Mouse (Mus musculus): ENCODE data around the gene Ntrk3. TPM values are rescaled to one million over a fixed set of nuclear protein-coding genes. Genes with fewer than 3 reads are reported as not detected.

Gene Ntrk3
- polyA plus RNA-seq, 1 experiment from 2014 or later, result 0.52 TPM

- Histone ChIP-seq H3K9ac (ENCODE audit: low read depth, low read length) (no peak overlapping the region), H3K4me3 (ENCODE audit: low read depth, low read length) (no peak overlapping the region), H3K27ac (ENCODE audit: low read length) (no peak overlapping the region), H3K36me3 (ENCODE audit: control insufficient read depth, insufficient read depth) (no peaks in the 10 kb centered on the region), H3K27me3 (ENCODE audit: control insufficient read depth, insufficient read depth, low read depth, low read length) (no peaks in the 10 kb centered on the region), H3K4me2 (ENCODE audit: low read depth, low read length) (no peak overlapping the region), H3K9me3 (replicated peaks; ENCODE audit: control insufficient read depth, low read length) (no peaks in the 10 kb centered on the region), H3K4me1 (ENCODE audit: control insufficient read depth, low read depth, low read length) (no peaks in the 10 kb centered on the region)
- no peak for ATAC-seq (ENCODE audit: low read depth)
- WGBS (ENCODE audit: insufficient replicate concordance), result 44% methylated on average over 5 of the region's 5 CpGs
Measured at GRCm38 (mm10) chr7:78409970-78410369, 327.8 kb downstream of the Ntrk3 start.

- no peaks in the 10 kb centered on the region for H3K4me1 ChIP-seq (ENCODE audit: control insufficient read depth, low read depth, low read length)
- no peak for ATAC-seq (ENCODE audit: low read depth)
- no peaks in the 10 kb centered on the region for H3K36me3 ChIP-seq (ENCODE audit: control insufficient read depth, insufficient read depth)
- H3K4me2 ChIP-seq (ENCODE audit: low read depth, low read length), result no peak overlapping the region
- no peak overlapping the region for H3K9ac ChIP-seq (ENCODE audit: low read depth, low read length)
- no peaks in the 10 kb centered on the region for H3K9me3 ChIP-seq (replicated peaks; ENCODE audit: control insufficient read depth, low read length)
- H3K4me3 ChIP-seq (ENCODE audit: low read depth, low read length), result no peak overlapping the region
- H3K27me3 ChIP-seq (ENCODE audit: control insufficient read depth, insufficient read depth, low read depth, low read length), result no peaks in the 10 kb centered on the region
- H3K27ac ChIP-seq (ENCODE audit: low read length), result no peak overlapping the region
- WGBS (ENCODE audit: insufficient replicate concordance), result 72% methylated on average over 5 of the region's 5 CpGs
Measured at GRCm38 (mm10) chr7:78406641-78407291, 331.0 kb downstream of the Ntrk3 start.

- H3K4me2 ChIP-seq (ENCODE audit: low read depth, low read length), result no peak overlapping the region
- 68% methylated on average over 6 of the region's 6 CpGs for WGBS (ENCODE audit: insufficient replicate concordance)
- no peak overlapping the region for H3K27ac ChIP-seq (ENCODE audit: low read length)
- no peak overlapping the region for H3K4me3 ChIP-seq (ENCODE audit: low read depth, low read length)
- H3K36me3 ChIP-seq (ENCODE audit: control insufficient read depth, insufficient read depth), result no peaks in the 10 kb centered on the region
- H3K4me1 ChIP-seq (ENCODE audit: control insufficient read depth, low read depth, low read length), result no peaks in the 10 kb centered on the region
- H3K9ac ChIP-seq (ENCODE audit: low read depth, low read length), result no peak overlapping the region
- ATAC-seq (ENCODE audit: low read depth), result no peak
- no peaks in the 10 kb centered on the region for H3K9me3 ChIP-seq (replicated peaks; ENCODE audit: control insufficient read depth, low read length)
- H3K27me3 ChIP-seq (ENCODE audit: control insufficient read depth, insufficient read depth, low read depth, low read length), result no peaks in the 10 kb centered on the region
Measured at GRCm38 (mm10) chr7:78404481-78404880, 333.3 kb downstream of the Ntrk3 start.

GRCm38 (mm10) chr7:78402495-78402894 is 335.3 kb downstream of the Ntrk3 start:
- ATAC-seq (ENCODE audit: low read depth), result no peak
- Histone ChIP-seq H3K9me3 (replicated peaks; ENCODE audit: control insufficient read depth, low read length) (no peaks in the 10 kb centered on the region), H3K4me1 (ENCODE audit: control insufficient read depth, low read depth, low read length) (no peaks in the 10 kb centered on the region), H3K27me3 (ENCODE audit: control insufficient read depth, insufficient read depth, low read depth, low read length) (no peaks in the 10 kb centered on the region), H3K4me2 (ENCODE audit: low read depth, low read length) (no peak overlapping the region), H3K4me3 (ENCODE audit: low read depth, low read length) (no peak overlapping the region), H3K27ac (ENCODE audit: low read length) (no peak overlapping the region), H3K9ac (ENCODE audit: low read depth, low read length) (no peak overlapping the region), H3K36me3 (ENCODE audit: control insufficient read depth, insufficient read depth) (no peaks in the 10 kb centered on the region)
- 33% methylated on average over 3 of the region's 3 CpGs for WGBS (ENCODE audit: insufficient replicate concordance)

- H3K4me1 ChIP-seq (ENCODE audit: control insufficient read depth, low read depth, low read length), result no peaks in the 10 kb centered on the region
- H3K36me3 ChIP-seq (ENCODE audit: control insufficient read depth, insufficient read depth), result no peaks in the 10 kb centered on the region
- 59% methylated on average over 4 of the region's 4 CpGs for WGBS (ENCODE audit: insufficient replicate concordance)
- H3K27ac ChIP-seq (ENCODE audit: low read length), result no peak overlapping the region
- H3K4me2 ChIP-seq (ENCODE audit: low read depth, low read length), result no peak overlapping the region
- no peaks in the 10 kb centered on the region for H3K9me3 ChIP-seq (replicated peaks; ENCODE audit: control insufficient read depth, low read length)
- no peak overlapping the region for H3K4me3 ChIP-seq (ENCODE audit: low read depth, low read length)
- no peaks in the 10 kb centered on the region for H3K27me3 ChIP-seq (ENCODE audit: control insufficient read depth, insufficient read depth, low read depth, low read length)
- H3K9ac ChIP-seq (ENCODE audit: low read depth, low read length), result no peak overlapping the region
- no peak for ATAC-seq (ENCODE audit: low read depth)
Measured at GRCm38 (mm10) chr7:78400219-78400618, 337.6 kb downstream of the Ntrk3 start.

GRCm38 (mm10) chr7:78398377-78398776 is 339.4 kb downstream of the Ntrk3 start:
- no peak overlapping the region for H3K4me3 ChIP-seq (ENCODE audit: low read depth, low read length)
- H3K9me3 ChIP-seq (replicated peaks; ENCODE audit: control insufficient read depth, low read length), result no peaks in the 10 kb centered on the region
- H3K4me2 ChIP-seq (ENCODE audit: low read depth, low read length), result no peak overlapping the region
- H3K4me1 ChIP-seq (ENCODE audit: control insufficient read depth, low read depth, low read length), result no peaks in the 10 kb centered on the region
- no peak overlapping the region for H3K27ac ChIP-seq (ENCODE audit: low read length)
- H3K36me3 ChIP-seq (ENCODE audit: control insufficient read depth, insufficient read depth), result no peaks in the 10 kb centered on the region
- no peak overlapping the region for H3K9ac ChIP-seq (ENCODE audit: low read depth, low read length)
- ATAC-seq (ENCODE audit: low read depth), result no peak
- no peaks in the 10 kb centered on the region for H3K27me3 ChIP-seq (ENCODE audit: control insufficient read depth, insufficient read depth, low read depth, low read length)

GRCm38 (mm10) chr7:78397215-78397614 is 340.6 kb downstream of the Ntrk3 start:
- Histone ChIP-seq H3K4me1 (ENCODE audit: control insufficient read depth, low read depth, low read length) (no peaks in the 10 kb centered on the region), H3K4me3 (ENCODE audit: low read depth, low read length) (no peak overlapping the region), H3K27me3 (ENCODE audit: control insufficient read depth, insufficient read depth, low read depth, low read length) (no peaks in the 10 kb centered on the region), H3K9ac (ENCODE audit: low read depth, low read length) (no peak overlapping the region), H3K36me3 (ENCODE audit: control insufficient read depth, insufficient read depth) (no peaks in the 10 kb centered on the region), H3K27ac (ENCODE audit: low read length) (no peak overlapping the region), H3K9me3 (replicated peaks; ENCODE audit: control insufficient read depth, low read length) (no peaks in the 10 kb centered on the region), H3K4me2 (ENCODE audit: low read depth, low read length) (no peak overlapping the region)
- ATAC-seq (ENCODE audit: low read depth), result no peak
- 56% methylated on average over 4 of the region's 4 CpGs for WGBS (ENCODE audit: insufficient replicate concordance)

GRCm38 (mm10) chr7:78390019-78390418 is 347.8 kb downstream of the Ntrk3 start:
- Histone ChIP-seq H3K4me2 (ENCODE audit: low read depth, low read length) (no peak overlapping the region), H3K27me3 (ENCODE audit: control insufficient read depth, insufficient read depth, low read depth, low read length) (no peaks in the 10 kb centered on the region), H3K36me3 (ENCODE audit: control insufficient read depth, insufficient read depth) (no peaks in the 10 kb centered on the region), H3K4me3 (ENCODE audit: low read depth, low read length) (no peak overlapping the region), H3K27ac (ENCODE audit: low read length) (no peak overlapping the region), H3K4me1 (ENCODE audit: control insufficient read depth, low read depth, low read length) (no peaks in the 10 kb centered on the region), H3K9ac (ENCODE audit: low read depth, low read length) (no peak overlapping the region), H3K9me3 (replicated peaks; ENCODE audit: control insufficient read depth, low read length) (no peaks in the 10 kb centered on the region; the same call in 1 of the 2 replicates)
- ATAC-seq (ENCODE audit: low read depth), result no peak
- WGBS (ENCODE audit: insufficient replicate concordance), result 72% methylated on average over 3 of the region's 3 CpGs

GRCm38 (mm10) chr7:78388101-78388500 is 349.7 kb downstream of the Ntrk3 start:
- no peak overlapping the region for H3K9ac ChIP-seq (ENCODE audit: low read depth, low read length)
- no peaks in the 10 kb centered on the region for H3K27me3 ChIP-seq (ENCODE audit: control insufficient read depth, insufficient read depth, low read depth, low read length)
- ATAC-seq (ENCODE audit: low read depth), result no peak
- H3K4me1 ChIP-seq (ENCODE audit: control insufficient read depth, low read depth, low read length), result no peaks in the 10 kb centered on the region
- WGBS (ENCODE audit: insufficient replicate concordance), result 66% methylated on average over 5 of the region's 5 CpGs
- no peak overlapping the region for H3K4me2 ChIP-seq (ENCODE audit: low read depth, low read length)
- no peaks in the 10 kb centered on the region; the same call in 1 of the 2 replicates for H3K9me3 ChIP-seq (replicated peaks; ENCODE audit: control insufficient read depth, low read length)
- no peak overlapping the region for H3K4me3 ChIP-seq (ENCODE audit: low read depth, low read length)
- H3K27ac ChIP-seq (ENCODE audit: low read length), result no peak overlapping the region
- H3K36me3 ChIP-seq (ENCODE audit: control insufficient read depth, insufficient read depth), result no peaks in the 10 kb centered on the region

Data from liver, embryonic 16.5 days (tissue).